Mouse (Mus musculus): ENCODE results near the gene 4930550C14Rik. TPM values are rescaled to one million over a fixed set of nuclear protein-coding genes. Genes with fewer than 3 reads are reported as not detected.

Gene 4930550C14Rik
- polyA plus RNA-seq, 1 experiment = not detected

GRCm38 (mm10) chr9:53435830-53436570 lies 33.9 kb downstream of the 4930550C14Rik start:
- TF ChIP-seq FLI1 (IDR thresholded peaks at IDR 0.05; ENCODE audit: low read length) (no peak), GATA1 (IDR thresholded peaks at IDR 0.05; ENCODE audit: borderline replicate concordance, low read length) (no peak)
- no peak overlapping the region for H3K4me3 ChIP-seq (replicated peaks)
- no peaks in the 10 kb centered on the region for H3K9me3 ChIP-seq
- H3K36me3 ChIP-seq (replicated peaks; ENCODE audit: low read length) = peaks cover 48% of the 10 kb centered on the region
- peaks cover 17% of the 10 kb centered on the region for H3K4me1 ChIP-seq
- H3K27me3 ChIP-seq (replicated peaks) = no peaks in the 10 kb centered on the region

- peaks cover 83% of the 10 kb centered on the region for H3K36me3 ChIP-seq (replicated peaks; ENCODE audit: low read length)
- H3K27me3 ChIP-seq (replicated peaks) = no peaks in the 10 kb centered on the region
- no peaks in the 10 kb centered on the region for H3K9me3 ChIP-seq
- no peak overlapping the region for H3K4me3 ChIP-seq (replicated peaks)
- TF ChIP-seq GATA1 (IDR thresholded peaks at IDR 0.05; ENCODE audit: borderline replicate concordance, low read length) (no peak), FLI1 (IDR thresholded peaks at IDR 0.05; ENCODE audit: low read length) (no peak)
- 0 out of 2 replicates have a peak, but pooled peaks cover 5% of the 10 kb centered on the region for H3K4me1 ChIP-seq
Measured at GRCm38 (mm10) chr9:53450609-53451008, 48.5 kb downstream of the 4930550C14Rik start.

- TF ChIP-seq GATA1 (IDR thresholded peaks at IDR 0.05; ENCODE audit: borderline replicate concordance, low read length) (no peak), FLI1 (IDR thresholded peaks at IDR 0.05; ENCODE audit: low read length) (no peak)
- Histone ChIP-seq H3K4me1 (0 out of 2 replicates have a peak, but pooled peaks cover 5% of the 10 kb centered on the region), H3K9me3 (no peaks in the 10 kb centered on the region), H3K27me3 (replicated peaks) (no peaks in the 10 kb centered on the region), H3K36me3 (replicated peaks; ENCODE audit: low read length) (peaks cover 85% of the 10 kb centered on the region), H3K4me3 (replicated peaks) (no peak overlapping the region)
Measured at GRCm38 (mm10) chr9:53452038-53452437, 49.9 kb downstream of the 4930550C14Rik start.

- Histone ChIP-seq H3K9me3 (no peaks in the 10 kb centered on the region), H3K36me3 (replicated peaks; ENCODE audit: low read length) (peaks cover 42% of the 10 kb centered on the region), H3K27me3 (replicated peaks) (no peaks in the 10 kb centered on the region), H3K4me1 (peaks cover 3% of the 10 kb centered on the region), H3K4me3 (replicated peaks) (no peak overlapping the region)
- no peak for TF ChIP-seq FLI1 (IDR thresholded peaks at IDR 0.05; ENCODE audit: low read length)
- TF ChIP-seq GATA1 (IDR thresholded peaks at IDR 0.05; ENCODE audit: borderline replicate concordance, low read length) = no peak
Measured at GRCm38 (mm10) chr9:53472806-53473518, 70.8 kb downstream of the 4930550C14Rik start.

Other genes starting within 250 kb of the 4930550C14Rik start
- gene Ddx10, start 154.3 kb upstream of the 4930550C14Rik start, polyA plus RNA-seq (2012; ENCODE audit: insufficient read depth, low replicate concordance) = 3.9 and 4.8 TPM in 2 replicates
- 0.36 TPM in 1 of 2 replicates, not detected in the other for gene Exph5, start 100.7 kb upstream of the 4930550C14Rik start, polyA plus RNA-seq (2012; ENCODE audit: insufficient read depth, low replicate concordance)
- gene Kdelc2, start 18.3 kb upstream of the 4930550C14Rik start, polyA plus RNA-seq (2012; ENCODE audit: insufficient read depth, low replicate concordance) = 0.48 TPM in 1 of 2 replicates, not detected in the other
- gene Atm, start 134.4 kb downstream of the 4930550C14Rik start, polyA plus RNA-seq (2012; ENCODE audit: insufficient read depth, low replicate concordance) = 0.06 TPM in 1 of 2 replicates, not detected in the other
- 0.26 and 0.66 TPM in 2 replicates for gene Npat, start 134.7 kb downstream of the 4930550C14Rik start, polyA plus RNA-seq (2012; ENCODE audit: insufficient read depth, low replicate concordance)
- gene Acat1, start 208.1 kb downstream of the 4930550C14Rik start, polyA plus RNA-seq (2012; ENCODE audit: insufficient read depth, low replicate concordance) = 34.4 and 110 TPM in 2 replicates

Measured in megakaryocyte, embryonic 14.5 days (primary cell).